Mouse (Mus musculus): ENCODE data around the gene Myl4. TPM values are rescaled to one million over a fixed set of nuclear protein-coding genes. Genes with fewer than 3 reads are reported as not detected.

Myl4 gene
- polyA plus RNA-seq, 1 experiment from 2014 or later, result 19.5 TPM

- Histone ChIP-seq H3K4me3 (replicated peaks) (no peak overlapping the region), H3K9me3 (replicated peaks) (no peaks in the 10 kb centered on the region), H3K9ac (replicated peaks) (no peak overlapping the region), H3K27ac (replicated peaks) (no peak overlapping the region), H3K4me2 (no peak overlapping the region), H3K27me3 (replicated peaks) (no peaks in the 10 kb centered on the region), H3K4me1 (no peaks in the 10 kb centered on the region), H3K36me3 (no peaks in the 10 kb centered on the region)
- ATAC-seq (ENCODE audit: low FRiP score), result no peak
- WGBS, result 63% methylated on average over 13 of the region's 13 CpGs
These were observed 32.3 kb downstream of the Myl4 start for GRCm38 (mm10) chr11:104582630-104583364.

- ATAC-seq (ENCODE audit: low FRiP score), result no peak
- 72% methylated on average over 5 of the region's 5 CpGs for WGBS
These were observed 35.0 kb downstream of the Myl4 start for GRCm38 (mm10) chr11:104585495-104585894.

GRCm38 (mm10) chr11:104587904-104588303 lies 37.4 kb downstream of the Myl4 start:
- H3K4me1 ChIP-seq, result no peaks in the 10 kb centered on the region
- no peaks in the 10 kb centered on the region for H3K27me3 ChIP-seq (replicated peaks)
- no peak overlapping the region for H3K27ac ChIP-seq (replicated peaks)
- no peak overlapping the region for H3K4me2 ChIP-seq
- no peak overlapping the region for H3K4me3 ChIP-seq (replicated peaks)
- no peak overlapping the region for H3K9ac ChIP-seq (replicated peaks)
- 0 out of 2 replicates have a peak, but pooled peaks cover 7% of the 10 kb centered on the region for H3K9me3 ChIP-seq (replicated peaks)
- no peak for ATAC-seq (ENCODE audit: low FRiP score)
- WGBS, result 96% methylated on average over 9 of the region's 9 CpGs
- no peaks in the 10 kb centered on the region for H3K36me3 ChIP-seq

More at GRCm38 (mm10) chr11:104585495-104585894, 35.0 kb downstream of the Myl4 start:
- H3K9me3 ChIP-seq (replicated peaks), result 0 out of 2 replicates have a peak, but pooled peaks cover 7% of the 10 kb centered on the region
- no peak overlapping the region for H3K4me2 ChIP-seq
- H3K9ac ChIP-seq (replicated peaks), result no peak overlapping the region
- no peaks in the 10 kb centered on the region for H3K27me3 ChIP-seq (replicated peaks)
- H3K36me3 ChIP-seq, result no peaks in the 10 kb centered on the region
- H3K27ac ChIP-seq (replicated peaks), result no peak overlapping the region
- no peaks in the 10 kb centered on the region for H3K4me1 ChIP-seq
- no peak overlapping the region for H3K4me3 ChIP-seq (replicated peaks)

- H3K4me3 ChIP-seq (replicated peaks), result no peak overlapping the region
- WGBS, result 85% methylated on average over 2 of the region's 2 CpGs
- H3K27me3 ChIP-seq (replicated peaks), result no peaks in the 10 kb centered on the region
- no peaks in the 10 kb centered on the region for H3K36me3 ChIP-seq
- H3K4me1 ChIP-seq, result no peaks in the 10 kb centered on the region
- no peak overlapping the region for H3K4me2 ChIP-seq
- H3K9ac ChIP-seq (replicated peaks), result no peak overlapping the region
- ATAC-seq (ENCODE audit: low FRiP score), result no peak
- H3K27ac ChIP-seq (replicated peaks), result no peak overlapping the region
- H3K9me3 ChIP-seq (replicated peaks), result 0 out of 2 replicates have a peak, but pooled peaks cover 7% of the 10 kb centered on the region
These were observed 38.0 kb downstream of the Myl4 start for GRCm38 (mm10) chr11:104588513-104588912.

- 73% methylated on average over 1 of the region's 1 CpGs for WGBS
- Histone ChIP-seq H3K4me1 (no peaks in the 10 kb centered on the region), H3K27me3 (replicated peaks) (no peaks in the 10 kb centered on the region), H3K9me3 (replicated peaks) (0 out of 2 replicates have a peak, but pooled peaks cover 7% of the 10 kb centered on the region), H3K36me3 (no peaks in the 10 kb centered on the region), H3K4me3 (replicated peaks) (no peak overlapping the region), H3K4me2 (no peak overlapping the region), H3K9ac (replicated peaks) (no peak overlapping the region), H3K27ac (replicated peaks) (no peak overlapping the region)
- no peak for ATAC-seq (ENCODE audit: low FRiP score)
These were observed 39.1 kb downstream of the Myl4 start for GRCm38 (mm10) chr11:104589570-104589969.

- H3K36me3 ChIP-seq, result no peaks in the 10 kb centered on the region
- no peak overlapping the region for H3K4me2 ChIP-seq
- H3K4me3 ChIP-seq (replicated peaks), result no peak overlapping the region
- 0 out of 2 replicates have a peak, but pooled peaks cover 7% of the 10 kb centered on the region for H3K9me3 ChIP-seq (replicated peaks)
- no peak overlapping the region for H3K27ac ChIP-seq (replicated peaks)
- 5% methylated on average over 8 of the region's 8 CpGs for WGBS
- ATAC-seq (ENCODE audit: low FRiP score), result peak; percentile 68
- H3K4me1 ChIP-seq, result no peaks in the 10 kb centered on the region
- H3K9ac ChIP-seq (replicated peaks), result no peak overlapping the region
- H3K27me3 ChIP-seq (replicated peaks), result no peaks in the 10 kb centered on the region
These were observed 39.7 kb downstream of the Myl4 start for GRCm38 (mm10) chr11:104590148-104590547.

GRCm38 (mm10) chr11:104592066-104592835 lies 41.8 kb downstream of the Myl4 start:
- no peak for ATAC-seq (ENCODE audit: low FRiP score)
- Histone ChIP-seq H3K36me3 (no peaks in the 10 kb centered on the region), H3K9me3 (replicated peaks) (0 out of 2 replicates have a peak, but pooled peaks cover 7% of the 10 kb centered on the region), H3K27ac (replicated peaks) (no peak overlapping the region), H3K4me1 (no peaks in the 10 kb centered on the region), H3K4me2 (no peak overlapping the region), H3K4me3 (replicated peaks) (no peak overlapping the region), H3K27me3 (replicated peaks) (no peaks in the 10 kb centered on the region), H3K9ac (replicated peaks) (no peak overlapping the region)
- WGBS, result 79% methylated on average over 13 of the region's 13 CpGs

GRCm38 (mm10) chr11:104596365-104596764 lies 45.9 kb downstream of the Myl4 start:
- ATAC-seq (ENCODE audit: low FRiP score), result no peak
- WGBS, result 91% methylated on average over 10 of the region's 10 CpGs
- no peaks in the 10 kb centered on the region for H3K36me3 ChIP-seq
- no peaks in the 10 kb centered on the region for H3K9me3 ChIP-seq (replicated peaks)
- H3K4me2 ChIP-seq, result no peak overlapping the region
- no peaks in the 10 kb centered on the region for H3K4me1 ChIP-seq
- no peaks in the 10 kb centered on the region for H3K27me3 ChIP-seq (replicated peaks)
- H3K4me3 ChIP-seq (replicated peaks), result no peak overlapping the region
- H3K9ac ChIP-seq (replicated peaks), result no peak overlapping the region
- no peak overlapping the region for H3K27ac ChIP-seq (replicated peaks)

- H3K4me2 ChIP-seq, result no peak overlapping the region
- no peak overlapping the region for H3K4me3 ChIP-seq (replicated peaks)
- WGBS, result 85% methylated on average over 13 of the region's 13 CpGs
- no peaks in the 10 kb centered on the region for H3K27me3 ChIP-seq (replicated peaks)
- no peaks in the 10 kb centered on the region for H3K9me3 ChIP-seq (replicated peaks)
- no peaks in the 10 kb centered on the region for H3K4me1 ChIP-seq
- no peak overlapping the region for H3K9ac ChIP-seq (replicated peaks)
- H3K36me3 ChIP-seq, result no peaks in the 10 kb centered on the region
- no peak overlapping the region for H3K27ac ChIP-seq (replicated peaks)
- ATAC-seq (ENCODE audit: low FRiP score), result no peak
These were observed 48.9 kb downstream of the Myl4 start for GRCm38 (mm10) chr11:104599265-104599945.

- Histone ChIP-seq H3K4me1 (no peaks in the 10 kb centered on the region), H3K27ac (replicated peaks) (no peak overlapping the region), H3K36me3 (no peaks in the 10 kb centered on the region), H3K27me3 (replicated peaks) (no peaks in the 10 kb centered on the region), H3K9ac (replicated peaks) (no peak overlapping the region), H3K4me3 (replicated peaks) (no peak overlapping the region), H3K4me2 (no peak overlapping the region), H3K9me3 (replicated peaks) (no peaks in the 10 kb centered on the region)
- WGBS, result 49% methylated on average over 4 of the region's 4 CpGs
- no peak for ATAC-seq (ENCODE audit: low FRiP score)
These were observed 50.2 kb downstream of the Myl4 start for GRCm38 (mm10) chr11:104600675-104601074.

GRCm38 (mm10) chr11:104604192-104604591 lies 53.7 kb downstream of the Myl4 start:
- WGBS, result 56% methylated on average over 6 of the region's 6 CpGs
- no peak overlapping the region for H3K27ac ChIP-seq (replicated peaks)
- no peaks in the 10 kb centered on the region for H3K36me3 ChIP-seq
- H3K9me3 ChIP-seq (replicated peaks), result no peaks in the 10 kb centered on the region
- H3K4me1 ChIP-seq, result peaks cover 13% of the 10 kb centered on the region
- H3K4me3 ChIP-seq (replicated peaks), result no peak overlapping the region
- peaks cover 14% of the 10 kb centered on the region; the same call in 1 of the 2 replicates for H3K27me3 ChIP-seq (replicated peaks)
- H3K9ac ChIP-seq (replicated peaks), result no peak overlapping the region
- ATAC-seq (ENCODE audit: low FRiP score), result no peak
- no peak overlapping the region for H3K4me2 ChIP-seq

All from neural tube, embryonic 15.5 days (tissue).